Comparison of ENCODE assay signal across 9 mouse cellular contexts in the genomic region with DNA sequence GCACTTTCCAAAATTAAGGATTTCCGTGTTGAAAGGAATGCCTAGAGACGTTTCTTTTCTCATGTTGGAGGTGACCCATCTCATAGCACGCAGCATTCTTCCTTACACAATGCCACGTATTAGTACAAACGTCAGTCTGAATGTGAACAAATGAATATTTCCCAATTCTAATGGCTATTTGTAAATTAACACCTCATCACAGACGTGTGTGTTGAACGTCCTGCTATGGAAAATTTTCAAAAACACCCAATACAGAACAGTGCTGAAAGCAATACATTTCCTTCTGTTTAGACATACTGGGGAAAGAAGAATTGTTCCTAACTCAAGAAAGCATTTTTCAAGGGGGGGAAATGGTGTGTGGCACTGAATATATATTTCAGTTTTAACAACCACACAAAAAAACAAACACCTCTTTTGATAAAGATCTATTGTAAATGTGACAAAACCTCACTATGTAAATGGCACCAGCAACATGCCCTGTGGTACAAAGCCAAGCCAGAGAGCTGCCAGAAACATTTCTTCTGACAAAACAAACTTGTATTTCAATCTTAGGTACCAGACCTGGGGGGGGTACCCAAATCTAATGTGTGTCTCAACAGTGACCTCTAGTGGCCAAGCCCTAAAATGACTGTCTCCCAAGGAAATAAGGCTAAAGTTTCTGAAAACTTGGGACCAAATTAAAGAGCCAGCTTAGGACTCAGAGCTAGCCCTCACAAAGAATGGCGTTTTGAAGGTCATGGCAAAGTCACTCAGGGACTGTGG. TPM values are rescaled to one million over a fixed set of nuclear protein-coding genes. Genes with fewer than 3 reads are reported as not detected.
DNase-seq lines count a peak whose midpoint lies in the region; ATAC-seq and TF ChIP-seq lines count a peak whose summit lies in the region.
"Had no signal": no experiment of that assay in that cellular context is flagged by ENCODE, and none has a peak within 500 bp of the region (broad histone marks: within the 10 kb centered on the region; RNA-seq: fewer than 3 reads in every experiment).

No protein-coding gene starts in this region.

- no peak overlapping the region for H3K4me2 ChIP-seq in kidney, embryonic 15.5 days
- H3K4me2 ChIP-seq in heart, postnatal 0 days (ENCODE audit: low read depth, low read length), result no peak overlapping the region

- H3K27me3 ChIP-seq in kidney, embryonic 15.5 days, result peaks cover 16% of the 10 kb centered on the region; the same call in 1 of the 2 replicates
- H3K27me3 ChIP-seq in Patski, result no peaks in the 10 kb centered on the region
- no peaks in the 10 kb centered on the region for H3K27me3 ChIP-seq in heart, postnatal 0 days (ENCODE audit: control insufficient read depth, insufficient read depth, low read length)
- no peaks in the 10 kb centered on the region for H3K27me3 ChIP-seq in splenic B cell, adult 2 months (ENCODE audit: control insufficient read depth, insufficient read depth, low read length, poor library complexity, severe bottlenecking)

- CTCF ChIA-PET in Patski (lab: Charles Lee), result interaction anchor here (0.8 to 1.2 kb wide), 3 partner anchors 15 to 526 kb away, joined by 3 to 4 read pairs (median 3); no protein-coding TSS in a partner anchor

- POLR2A ChIA-PET in Patski (lab: Charles Lee), result interaction anchor here (1.4 kb wide), 1 partner anchor 21 kb away, joined by 4 read pairs; no protein-coding TSS in a partner anchor

- H3K27ac ChIP-seq in kidney, embryonic 15.5 days, result no peak overlapping the region
- H3K27ac ChIP-seq in heart, postnatal 0 days (ENCODE audit: low read depth), result no peak overlapping the region

- H3K4me3 ChIP-seq in kidney, embryonic 15.5 days (replicated peaks), result no peak overlapping the region
- H3K4me3 ChIP-seq in heart, postnatal 0 days (ENCODE audit: low read depth, low read length), result no peak overlapping the region
- H3K4me3 ChIP-seq: myocyte had no signal

- H3K9ac ChIP-seq in kidney, embryonic 15.5 days, result no peak overlapping the region
- no peak overlapping the region for H3K9ac ChIP-seq in heart, postnatal 0 days (replicated peaks; ENCODE audit: low read depth, low read length)

- in situ Hi-C loops in Patski (cut with MboI; ENCODE audit: low pct_unique_long_range_greater_than_20kb), result loop anchor here (25.0 kb wide), 2 partner anchors 1225 to 1450 kb away; a partner anchor contains a TSS

- H3K9me3 ChIP-seq in kidney, embryonic 15.5 days (replicated peaks), result no peaks in the 10 kb centered on the region
- H3K9me3 ChIP-seq in heart, postnatal 0 days (replicated peaks; ENCODE audit: control insufficient read depth, low read length), result no peaks in the 10 kb centered on the region

- peaks cover 23% of the 10 kb centered on the region for H3K4me1 ChIP-seq in kidney, embryonic 15.5 days
- peaks cover 19% of the 10 kb centered on the region for H3K4me1 ChIP-seq in heart, postnatal 0 days (ENCODE audit: control insufficient read depth, insufficient read depth)

- peak; percentile 77 for TF ChIP-seq CTCF in Patski (IDR thresholded peaks at IDR 0.05)
- peak; percentile 83 for TF ChIP-seq CTCF in heart, postnatal 0 days (IDR thresholded peaks at IDR 0.05; ENCODE audit: low read depth)

- TF ChIP-seq EP300 in heart, postnatal 0 days (IDR thresholded peaks at IDR 0.05; ENCODE audit: low read depth), result no peak

- H3K36me3 ChIP-seq in kidney, embryonic 15.5 days, result peaks cover 8% of the 10 kb centered on the region; the same call in 1 of the 2 replicates
- H3K36me3 ChIP-seq in heart, postnatal 0 days (replicated peaks; ENCODE audit: control insufficient read depth, insufficient read depth, low read length), result peaks cover 39% of the 10 kb centered on the region
- peaks cover 1% of the 10 kb centered on the region; the same call in 1 of the 2 replicates for H3K36me3 ChIP-seq in splenic B cell, adult 2 months (ENCODE audit: control insufficient read depth, insufficient read depth, low read length, poor library complexity, severe bottlenecking)

- peak; percentile 25 for DNase-seq in kidney, adult 18-20 months
- DNase-seq in Patski (ENCODE audit: low read depth, low spot score), result no peak
- DNase-seq in cerebellum, postnatal 25 days, result peak; percentile 29 to 56
- DNase-seq in heart, postnatal 0 days (ENCODE audit: low spot score), result peak; percentile 66
- DNase-seq in layer of hippocampus, postnatal 36 days, result peak; percentile 12 to 33
- peak; percentile 81 for DNase-seq in splenic B cell, adult 2 months (ENCODE audit: low read depth, low spot score)

- no peak for ATAC-seq in kidney, embryonic 15.5 days (replicated peaks; ENCODE audit: low FRiP score)
- peak; percentile 36 for ATAC-seq in Patski
- 0 out of 2 replicates have a peak, but pooled peaks have one; percentile 4 for ATAC-seq in heart, postnatal 0 days (ENCODE audit: insufficient read depth, low read depth)
- peak; percentile 83 for ATAC-seq in megakaryocyte progenitor cell, adult 5-6 weeks (replicated peaks; ENCODE audit: poor library complexity)

- 73% methylated on average over 8 of the region's 8 CpGs for WGBS in kidney, embryonic 15.5 days
- WGBS in heart, postnatal 0 days, result 79% methylated on average over 8 of the region's 8 CpGs

RNA-seq across cellular contexts. Expression of a gene that starts 33.9 kb away (rescaled TPM):
- 131 and 140 TPM in 2 replicates for polyA plus RNA-seq in kidney, embryonic 15.5 days (2015; fragmentation: Nextera tagmentation; extraction: Ambion mirVana)
- polyA plus RNA-seq in Patski (2021), result 181 TPM
- total RNA-seq in heart, postnatal 0 days (2014; rRNA removed; ENCODE audit: low replicate concordance), result 175 and 202 TPM in 2 replicates
- 125 and 126 TPM in 2 replicates for polyA plus RNA-seq in heart, postnatal 0 days (2015; fragmentation: Nextera tagmentation; extraction: Ambion mirVana)
- total RNA-seq in layer of hippocampus, postnatal 36 days (2021), result 10 to 100 TPM; 35.3 to 37.8 TPM
- 108 and 134 TPM in 2 replicates for total RNA-seq in megakaryocyte progenitor cell, adult 5-6 weeks (2015)
- total RNA-seq in megakaryocyte progenitor cell, adult 5-6 weeks (2017), result 144 and 157 TPM in 2 replicates
